Mouse (Mus musculus) large intestine, adult 2 months (tissue): Measurements from ENCODE around the gene Cyp26c1. TPM values are rescaled to one million over a fixed set of nuclear protein-coding genes. Genes with fewer than 3 reads are reported as not detected.

ENCODE experiments used
- polyA plus RNA-seq: library from polyadenylated mRNA; depleted of rRNA; stranded (reverse); fragments of >200 nt; gene quantifications from 2 replicates; pipeline ENCODE4 v1.2.3, GENCODE M21; 2012; rRNA removed

Gene Cyp26c1
- polyA plus RNA-seq, 1 experiment, result 0.04 TPM

Other genes starting within 250 kb of the Cyp26c1 start
- 7.7 and 8.7 TPM in 2 replicates for gene Exoc6, start 135.2 kb upstream of the Cyp26c1 start, polyA plus RNA-seq
- gene Cyp26a1, start 12.2 kb downstream of the Cyp26c1 start, polyA plus RNA-seq, result 0.05 TPM in 1 of 2 replicates, not detected in the other